18 mouse cellular contexts compared by ENCODE assay signal in genomic region chr14:118241416-118241815, GRCm38 (mm10). TPM values are rescaled to one million over a fixed set of nuclear protein-coding genes. Genes with fewer than 3 reads are reported as not detected.
DNase-seq lines count a peak whose midpoint lies in the region; ATAC-seq lines count a peak whose summit lies in the region.
"Had no signal": no experiment of that assay in that cellular context is flagged by ENCODE, and none has a peak within 500 bp of the region (broad histone marks: within the 10 kb centered on the region; RNA-seq: fewer than 3 reads in every experiment).

No protein-coding gene starts in this region.

- DNase-seq in 416B (ENCODE audit: low read depth), result peak; percentile 68
- DNase-seq in urinary bladder, postnatal 4 days (ENCODE audit: low spot score in 2 of 2), result no peak
- no peak for DNase-seq in adrenal gland, postnatal 36 days
- DNase-seq: adrenal gland, adult 2 months; adrenal gland, postnatal 10 days; adrenal gland, postnatal 25 days; cerebellum, adult 11-12 months; cerebellum, adult 2 months; cerebellum, adult 9-10 months; cerebellum, postnatal 10 days; cerebellum, postnatal 25 days; embryo, embryonic 11 days; forebrain, postnatal 0 days had no signal

- peak; percentile 87 for ATAC-seq in granulocyte monocyte progenitor cell, adult 5-6 weeks (replicated peaks; ENCODE audit: poor library complexity, severe bottlenecking)
- peak; percentile 81 for ATAC-seq in megakaryocyte progenitor cell, adult 5-6 weeks (replicated peaks; ENCODE audit: poor library complexity)
- ATAC-seq: forebrain, embryonic 14.5 days; forebrain, postnatal 0 days had no signal

RNA-seq across cellular contexts. Expression of gene Sox21, which starts 4.6 kb away (rescaled TPM):
- total RNA-seq in granulocyte monocyte progenitor cell, adult 5-6 weeks (2014; fragmentation: Nextera tagmentation), result not detected in 2 replicates
- not detected in 2 replicates for total RNA-seq in granulocyte monocyte progenitor cell, adult 5-6 weeks (2017)
- not detected in 2 replicates for total RNA-seq in megakaryocyte progenitor cell, adult 5-6 weeks (2015)
- total RNA-seq in megakaryocyte progenitor cell, adult 5-6 weeks (2017), result not detected in 2 replicates
- total RNA-seq in adrenal gland, postnatal 36 days (2021), result under 1 TPM in 1 of 2 experiments, not detected in 1; 0.10 TPM
- total RNA-seq: adrenal gland, adult 2 months; adrenal gland, postnatal 10 days; adrenal gland, postnatal 25 days; MEL had no signal

RNA-seq across cellular contexts. Expression of gene Gm9376, which starts 25.3 kb away (rescaled TPM):
- not detected in 2 replicates for total RNA-seq in granulocyte monocyte progenitor cell, adult 5-6 weeks (2014; fragmentation: Nextera tagmentation)
- total RNA-seq in granulocyte monocyte progenitor cell, adult 5-6 weeks (2017), result not detected in 2 replicates
- total RNA-seq in megakaryocyte progenitor cell, adult 5-6 weeks (2015), result not detected in 2 replicates
- not detected in 2 replicates for total RNA-seq in megakaryocyte progenitor cell, adult 5-6 weeks (2017)
- not detected for total RNA-seq in adrenal gland, postnatal 36 days (2021)
- total RNA-seq: adrenal gland, adult 2 months; adrenal gland, postnatal 10 days; adrenal gland, postnatal 25 days; ES-E14; forebrain, postnatal 0 days; MEL had no signal
